Mouse (Mus musculus): ENCODE data around the gene Slc24a3.

Gene Slc24a3

DNA sequence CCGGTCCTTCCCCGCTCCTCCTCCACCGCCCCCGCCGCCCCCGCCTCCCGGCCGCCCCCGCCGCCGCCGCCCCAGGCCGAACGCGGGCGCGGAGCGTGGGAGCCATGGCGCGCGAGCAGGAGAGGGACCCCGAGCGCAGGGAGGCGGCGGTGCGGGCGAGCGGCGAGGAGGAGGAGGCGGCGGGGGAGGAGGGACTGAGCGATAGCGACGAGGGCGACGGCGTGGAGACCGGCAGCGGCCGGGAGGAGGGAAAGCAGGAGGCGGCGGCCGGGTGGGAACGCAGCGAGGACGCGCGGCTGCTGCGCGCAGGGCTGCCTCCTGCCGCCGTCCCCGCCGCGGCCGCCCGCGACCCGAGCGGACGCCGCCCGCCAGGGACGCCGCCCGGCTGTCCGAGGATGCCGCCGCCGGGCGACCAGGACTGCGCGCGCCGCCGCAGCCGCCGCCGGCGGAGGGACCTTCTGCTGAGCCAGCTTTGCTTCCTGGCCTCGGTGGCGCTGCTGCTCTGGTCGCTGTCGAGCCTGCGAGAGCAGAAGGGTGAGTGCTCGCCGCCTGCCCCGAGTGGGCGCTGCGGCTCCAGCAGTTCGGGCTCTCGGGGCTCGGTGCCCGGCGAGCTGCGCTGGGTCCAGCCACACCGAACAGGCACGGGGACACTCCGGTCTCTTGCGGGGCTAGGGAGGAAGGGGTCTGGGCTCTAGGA lies at the start of gene Slc24a3:
Gene Slc24a3 (plus strand): TSS at position 91 of the 697 bp plus-strand sequence.
- peak; percentile 97 for DNase-seq

DNA sequence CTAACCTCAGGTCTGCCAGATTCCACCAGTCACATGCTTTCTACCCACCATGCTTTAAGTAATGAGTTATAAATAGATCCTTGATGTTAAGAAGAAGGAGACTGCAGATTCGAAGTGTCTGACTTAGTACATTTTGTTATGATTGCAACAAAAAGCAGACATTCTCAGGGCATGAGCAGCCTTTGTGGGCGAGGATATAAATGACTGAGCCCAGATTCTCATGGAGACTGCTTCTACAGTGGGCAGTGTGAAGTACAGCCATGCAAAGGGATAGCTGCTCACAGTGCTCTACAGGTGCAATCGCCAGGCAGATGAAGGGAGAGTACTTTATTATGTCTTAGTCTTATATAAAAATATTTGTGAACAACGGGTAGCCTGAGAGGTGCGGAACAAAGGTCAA lies 49.8 kb upstream of the Slc24a3 start:
- DNase-seq: peak; percentile 40

DNA sequence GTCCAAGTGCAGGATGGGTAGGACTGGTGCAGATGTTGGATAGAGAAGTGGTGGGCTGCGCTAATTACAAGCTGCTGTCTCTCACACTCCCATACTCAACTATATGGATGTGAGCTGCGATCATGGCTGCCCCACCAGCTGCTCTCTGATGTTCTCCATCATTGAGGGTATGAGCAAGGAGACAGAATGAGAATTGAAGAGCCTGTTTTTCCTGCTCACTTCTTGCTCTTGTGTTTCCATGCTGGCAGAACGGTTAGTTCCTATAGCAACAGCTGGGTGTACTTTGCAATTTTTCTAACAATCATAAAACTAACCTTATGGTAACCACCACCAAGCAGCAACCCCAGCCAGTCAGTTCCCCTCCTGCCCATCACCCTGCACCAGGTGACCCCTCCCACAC lies 39.8 kb upstream of the Slc24a3 start:
- DNase-seq: peak; percentile 71

DNA sequence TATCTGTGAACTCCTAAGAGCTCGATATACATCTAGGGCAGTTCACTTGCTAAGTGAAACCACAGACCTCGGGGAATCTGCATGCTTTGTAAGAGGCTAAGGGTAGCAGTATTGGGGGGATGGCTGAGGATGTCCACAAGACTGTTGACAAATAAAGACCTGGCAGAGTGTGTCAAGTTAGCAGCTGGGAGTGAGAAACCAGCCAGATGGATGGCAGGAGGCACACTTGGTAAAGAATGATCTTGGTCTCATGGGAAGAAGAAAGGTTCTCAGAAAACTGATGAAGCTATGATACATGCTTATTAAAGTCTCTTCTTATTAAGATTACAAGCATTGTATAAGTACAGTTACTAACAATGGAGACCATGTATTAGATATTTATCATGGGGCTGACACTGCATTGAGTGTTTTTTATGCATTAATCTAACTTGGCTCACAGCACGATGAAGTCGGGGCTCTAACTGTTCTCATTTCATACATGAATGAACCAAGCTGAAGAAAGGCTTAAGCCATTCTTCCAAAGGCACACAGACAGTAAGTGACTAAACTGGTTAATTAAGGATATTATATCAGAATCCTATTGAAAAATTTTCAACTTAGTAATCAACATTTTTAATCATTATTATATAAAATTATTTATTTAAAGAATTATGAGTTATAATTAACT lies 30.8 kb upstream of the Slc24a3 start:
- no peak for DNase-seq

DNA sequence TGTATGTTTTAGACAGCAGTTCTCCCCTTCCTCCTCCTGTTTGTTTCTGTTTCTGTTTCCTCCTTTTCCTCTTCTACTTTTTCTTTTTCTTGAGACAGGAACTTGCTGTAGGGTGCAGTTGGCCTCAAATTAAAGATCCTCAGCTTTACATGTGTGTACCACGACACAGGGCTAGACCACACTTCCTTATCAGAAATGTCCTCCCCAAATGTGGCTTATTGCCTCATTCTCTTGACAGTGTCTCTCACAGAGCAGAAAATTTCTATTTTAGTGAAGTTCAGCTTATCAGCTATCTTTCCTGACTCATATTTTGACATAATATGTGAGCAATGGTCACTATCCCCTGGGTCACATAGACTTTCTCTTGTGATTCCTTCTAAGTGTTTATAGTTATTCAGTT lies 17.1 kb upstream of the Slc24a3 start:
- peak; percentile 22 for DNase-seq

DNA sequence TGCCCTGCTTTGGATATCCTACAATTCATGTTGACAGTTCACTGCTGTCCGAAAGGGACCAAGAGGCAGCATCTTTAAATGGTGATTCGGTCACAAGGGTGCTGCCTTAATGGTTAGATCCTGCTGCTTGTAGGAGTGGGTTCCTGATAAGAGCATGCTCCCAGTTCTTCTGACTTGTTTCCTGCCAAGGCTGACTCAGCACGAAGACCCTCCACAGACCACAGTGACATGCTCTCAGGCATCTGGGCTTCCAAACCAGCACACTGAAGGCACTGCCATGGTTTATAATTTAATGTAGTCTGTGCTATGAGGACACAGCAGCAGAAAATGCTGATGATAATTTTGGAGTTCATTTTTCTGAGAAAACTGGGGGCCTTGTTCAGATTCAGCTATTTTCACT lies 16.7 kb upstream of the Slc24a3 start:
- DNase-seq: peak; percentile 77

DNA sequence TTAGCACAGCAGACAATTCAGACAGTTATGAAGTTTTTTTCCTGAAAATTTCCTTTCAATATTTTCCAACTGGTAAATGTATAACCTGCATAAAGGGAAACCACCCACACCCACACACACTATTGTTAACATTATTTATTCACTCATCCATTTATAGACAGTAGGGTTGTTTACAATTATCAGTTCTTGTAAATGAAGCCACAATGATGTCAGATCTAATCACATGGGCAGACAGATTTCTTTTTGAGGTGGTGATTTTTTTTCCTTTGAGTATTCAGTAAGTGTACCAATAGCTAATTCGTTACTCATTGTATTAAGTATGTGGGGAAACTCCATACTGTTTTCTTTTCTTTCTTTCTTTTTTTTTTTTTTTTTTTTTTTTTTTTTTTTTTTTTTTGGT lies 15.3 kb upstream of the Slc24a3 start:
- no peak for DNase-seq

DNA sequence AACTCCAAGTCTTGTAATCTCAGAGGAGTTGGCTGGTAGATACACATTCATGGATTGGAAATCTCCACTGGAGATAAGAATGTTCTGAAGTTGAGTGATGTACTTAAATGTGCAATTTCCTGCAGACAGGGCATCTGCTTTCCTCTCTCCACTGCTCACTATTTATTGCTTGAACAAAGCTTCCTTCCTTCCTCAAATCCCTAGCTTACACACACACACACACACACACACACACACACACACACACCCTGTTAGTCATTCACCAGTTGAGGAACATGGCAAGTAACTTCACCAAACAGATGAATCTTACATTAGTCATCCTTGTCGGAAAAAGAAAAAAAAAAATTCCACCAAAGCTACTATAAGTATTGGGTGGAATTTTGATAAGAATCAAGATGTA lies 8.6 kb upstream of the Slc24a3 start:
- no peak for DNase-seq

DNA sequence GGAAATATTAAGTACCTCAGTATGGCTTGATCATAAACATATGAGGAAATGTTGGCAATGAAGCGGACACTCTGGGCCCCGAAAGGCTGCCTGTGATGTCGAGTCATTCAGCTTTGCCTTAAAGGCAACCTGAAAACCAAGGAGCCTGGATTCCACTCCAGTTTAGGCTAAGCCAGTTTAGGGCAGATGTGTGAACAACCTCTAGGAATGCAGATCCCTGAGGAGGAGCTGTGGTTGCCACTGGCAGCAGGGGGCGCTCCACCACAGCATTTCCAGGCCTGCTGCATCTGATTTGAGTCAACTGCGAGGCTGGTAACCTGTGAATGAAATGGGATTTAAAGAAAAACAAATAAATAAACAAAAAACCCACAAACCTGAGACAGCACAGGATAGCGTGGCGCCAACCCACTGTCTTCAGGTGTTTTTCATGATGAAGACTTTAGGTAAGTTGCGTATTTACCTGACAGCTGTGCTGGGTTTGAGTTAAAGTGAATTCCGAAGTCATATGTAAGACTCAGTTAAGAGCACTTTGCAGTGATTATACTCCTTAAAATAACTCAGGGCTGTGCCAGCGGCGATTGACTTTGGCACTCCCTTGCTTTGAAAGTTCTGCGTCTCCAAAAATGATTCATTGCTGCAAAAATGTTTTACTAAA lies 6.4 kb upstream of the Slc24a3 start:
- peak; percentile 95 for DNase-seq

DNA sequence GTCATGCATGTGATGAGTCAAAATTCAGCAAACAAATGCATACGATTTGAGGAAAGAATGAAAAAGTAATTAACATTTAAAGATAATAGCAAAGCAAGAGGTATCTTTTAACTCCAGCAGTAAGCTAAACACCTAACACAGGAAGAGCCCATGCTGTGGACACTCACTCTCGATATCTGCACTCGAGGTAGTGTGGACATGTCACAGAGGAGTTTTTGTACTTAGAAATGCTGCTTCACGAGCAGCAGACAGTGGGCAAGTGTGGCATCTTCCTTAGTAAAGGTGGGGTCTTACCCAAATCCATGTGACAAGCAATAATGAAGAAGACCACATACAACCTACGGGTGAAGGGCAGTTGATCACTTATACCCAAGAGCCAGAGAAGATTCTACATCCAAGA lies 3.5 kb upstream of the Slc24a3 start:
- peak; percentile 68 for DNase-seq

DNA sequence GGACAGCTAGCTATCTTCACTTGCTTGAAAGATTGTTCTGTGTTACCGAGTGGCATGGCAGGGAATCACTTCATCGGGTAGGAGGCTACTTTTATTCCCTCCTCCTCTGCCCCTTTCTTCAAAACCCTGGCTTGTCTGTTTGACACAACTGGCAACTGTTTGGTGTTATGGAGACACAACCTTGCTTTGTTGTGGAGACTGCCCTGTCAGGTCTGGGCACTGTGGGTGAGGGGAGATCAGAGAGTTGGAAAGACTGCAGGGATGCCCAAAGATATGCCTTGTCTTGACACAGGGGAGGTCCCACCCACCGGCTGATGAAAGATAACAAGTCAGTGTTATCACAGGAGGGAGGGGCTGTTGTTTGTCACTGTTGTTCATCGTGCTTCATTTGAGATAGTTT lies 3.0 kb upstream of the Slc24a3 start:
- DNase-seq: peak; percentile 71

DNA sequence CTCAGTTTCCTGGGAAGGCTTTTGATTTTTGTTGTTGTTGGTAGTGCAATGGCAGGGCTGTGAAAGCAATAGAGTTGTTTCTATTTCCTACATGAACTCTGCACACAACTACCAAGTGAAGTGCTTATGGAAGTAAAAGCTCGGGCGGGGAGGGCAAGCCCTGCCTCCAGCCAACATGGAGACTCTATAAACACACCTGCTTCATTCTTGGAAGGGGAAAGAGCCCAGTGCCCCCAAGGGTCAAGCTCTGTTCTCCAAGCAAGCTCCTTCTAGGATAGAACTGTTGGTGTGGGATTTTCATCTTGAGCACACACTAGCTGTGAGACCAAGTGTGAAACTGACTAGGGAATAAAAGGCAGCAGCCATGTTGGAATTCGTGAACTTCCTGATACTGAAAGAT lies 2.5 kb upstream of the Slc24a3 start:
- DNase-seq: peak; percentile 74

DNA sequence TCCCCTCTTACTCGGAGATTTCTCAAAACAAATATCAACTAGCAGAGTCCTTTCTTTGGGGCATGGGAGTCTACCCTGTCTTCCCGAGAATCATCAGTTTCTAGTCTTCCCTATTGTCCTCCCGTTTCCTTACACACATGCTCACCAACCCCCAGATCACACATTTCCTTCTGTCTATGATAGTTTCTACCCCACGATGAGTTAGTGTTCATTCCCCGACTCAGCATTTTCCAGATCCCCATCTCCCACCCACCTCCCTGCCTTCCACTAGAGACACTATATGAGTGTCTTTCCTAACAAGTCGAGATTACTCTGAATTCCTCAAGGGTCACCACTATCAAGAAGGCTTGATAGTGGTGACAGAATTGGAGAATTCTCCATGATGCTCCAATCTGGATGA lies 1.7 kb upstream of the Slc24a3 start:
- DNase-seq: no peak

DNA sequence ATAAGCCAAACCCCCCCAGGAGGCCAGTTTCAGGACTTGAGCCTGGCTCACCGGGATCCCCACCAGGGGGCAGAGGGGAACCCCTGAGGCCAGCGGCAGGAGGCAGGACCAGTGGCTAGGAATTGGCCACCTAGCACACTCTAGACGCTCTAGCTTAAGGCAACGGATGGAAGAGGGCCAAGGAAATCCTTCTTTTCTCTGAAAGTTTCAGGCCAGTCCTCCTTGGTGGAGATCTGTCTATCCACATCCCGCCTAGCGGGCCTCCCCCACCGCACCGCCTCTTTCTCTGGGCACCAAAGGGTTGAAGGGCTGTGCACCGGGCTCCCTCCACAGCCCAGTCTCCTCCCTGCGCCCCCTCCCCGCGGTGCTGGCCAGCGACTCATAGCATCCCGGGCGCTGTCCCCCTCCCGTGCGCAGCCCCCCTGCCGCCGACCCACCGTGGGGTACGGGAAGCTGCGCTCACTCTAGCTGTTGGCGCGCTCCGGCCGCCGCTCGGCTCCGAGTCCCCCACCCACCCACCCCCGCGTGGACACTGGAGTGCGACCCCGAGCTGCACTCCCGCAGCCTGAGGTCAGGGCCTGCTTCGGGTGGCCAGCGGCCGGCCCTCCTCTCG lies 397 bp upstream of the Slc24a3 start:
- peak; percentile 96 for DNase-seq

DNA sequence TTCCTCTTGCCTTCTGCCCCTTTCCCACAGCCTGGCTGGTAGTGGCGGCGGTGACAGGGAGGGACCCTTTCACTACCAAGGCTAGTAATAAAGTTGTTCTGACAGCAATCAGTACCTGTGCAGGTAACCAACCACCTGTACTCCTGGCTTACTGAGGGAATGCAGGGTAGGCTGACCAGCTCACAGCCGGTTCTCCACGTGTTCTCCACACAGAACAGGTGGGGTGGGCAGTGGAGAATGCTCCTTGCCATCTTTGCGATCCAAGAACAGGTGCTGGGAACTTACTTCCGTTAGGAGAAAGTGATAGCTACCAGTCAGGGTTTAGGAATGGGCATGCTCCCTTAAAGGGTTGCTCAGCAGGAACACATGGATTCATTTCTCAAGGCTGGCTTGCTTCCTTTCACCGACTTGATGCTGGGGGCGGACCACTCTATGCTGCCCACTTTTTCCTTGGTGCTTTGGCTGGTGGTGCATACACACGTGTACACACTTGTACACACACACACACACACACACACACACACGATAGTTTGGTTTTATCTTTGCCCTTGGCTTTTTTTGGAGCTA lies 934 bp downstream of the Slc24a3 start:
- DNase-seq: no peak

DNA sequence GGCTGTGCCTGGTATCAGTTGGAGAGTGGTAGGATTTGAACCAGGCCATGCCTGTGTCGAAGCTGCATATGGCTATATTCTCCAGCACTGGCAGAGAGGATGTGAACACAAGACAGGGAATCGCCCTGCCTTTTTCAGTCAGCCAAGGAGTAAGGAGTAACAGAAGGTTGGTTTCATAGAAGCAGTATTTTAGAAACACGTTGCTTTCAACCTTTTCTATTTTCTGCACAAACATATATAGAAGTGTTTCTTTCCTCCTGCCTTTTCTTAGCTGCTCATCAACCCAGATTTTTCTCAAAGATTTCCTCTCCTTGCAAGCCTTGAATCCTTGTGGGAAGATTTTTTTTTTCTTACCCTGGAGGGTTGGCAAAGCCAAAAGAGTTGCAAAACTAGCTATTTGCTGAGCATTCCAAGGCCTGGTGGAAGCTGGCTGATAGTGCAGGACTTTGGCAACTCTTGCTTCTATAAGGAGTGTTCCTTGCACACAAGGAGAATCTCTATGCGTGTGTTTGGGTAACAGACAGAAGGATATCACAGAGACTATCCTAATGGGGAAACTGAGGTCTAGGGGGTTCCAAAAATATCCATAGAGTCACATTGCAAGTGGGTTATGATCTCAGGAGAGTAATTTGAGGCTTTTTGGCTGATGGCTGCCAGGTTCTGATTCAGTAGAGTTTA lies 5.6 kb downstream of the Slc24a3 start:
- DNase-seq: peak; percentile 65

DNA sequence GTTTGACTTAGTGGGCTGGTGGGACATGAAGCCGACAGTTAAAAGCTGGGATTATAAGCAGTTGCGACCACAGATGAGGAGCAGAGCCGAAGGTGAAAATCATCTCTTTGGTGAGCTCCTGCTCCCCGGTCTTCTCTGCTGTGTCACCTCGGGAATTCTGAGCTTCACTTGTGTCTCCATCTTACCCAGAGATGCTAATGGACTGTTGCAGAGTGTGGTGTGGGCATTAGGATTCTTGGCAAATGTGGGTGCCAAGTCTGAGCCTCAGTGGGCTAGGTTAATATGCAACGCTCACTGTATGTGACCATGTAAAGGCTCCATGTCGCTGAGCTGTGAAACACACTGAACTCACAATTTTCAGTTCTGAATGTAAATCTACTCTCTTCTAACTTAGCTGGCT lies 7.5 kb downstream of the Slc24a3 start:
- peak; percentile 56 for DNase-seq

DNA sequence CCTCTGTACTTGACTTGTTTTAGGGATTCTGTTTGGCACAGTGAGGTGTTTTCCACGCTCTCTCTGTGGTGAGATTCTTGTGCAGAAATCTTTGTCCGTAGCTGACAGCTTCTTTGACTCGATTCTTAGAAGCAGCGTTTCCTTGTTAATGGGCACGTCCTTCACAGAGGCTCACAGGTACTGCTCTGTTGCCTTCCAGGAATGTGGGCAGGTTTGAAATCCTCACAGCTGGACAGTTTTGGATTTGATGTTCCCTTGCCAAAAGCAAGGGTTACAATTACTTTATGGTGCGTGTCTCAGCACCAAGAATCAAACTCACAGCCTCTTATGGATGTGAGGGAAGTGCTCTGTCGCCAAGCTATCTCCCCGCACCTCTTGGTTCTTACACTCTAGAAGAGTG lies 14.9 kb downstream of the Slc24a3 start:
- peak; percentile 57 for DNase-seq

DNA sequence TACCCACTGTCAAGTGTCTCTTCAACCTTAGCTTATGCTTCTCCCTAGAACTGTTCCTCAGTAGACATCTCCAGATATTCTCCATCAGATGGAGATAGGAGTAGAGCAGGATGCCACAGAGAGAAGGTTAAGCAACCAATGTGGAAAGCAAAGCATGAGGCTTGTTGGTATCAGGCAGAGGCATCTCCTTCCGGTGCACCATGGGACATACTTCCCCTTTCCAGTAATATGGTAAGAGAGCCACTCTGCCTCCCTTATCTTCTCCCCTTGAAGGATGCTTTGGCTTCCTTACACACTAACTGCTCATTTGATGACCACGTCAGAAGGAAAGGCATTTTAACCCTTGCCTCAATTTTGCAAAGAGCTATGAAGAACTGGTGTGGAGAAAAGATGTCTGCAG lies 21.3 kb downstream of the Slc24a3 start:
- no peak for DNase-seq

DNA sequence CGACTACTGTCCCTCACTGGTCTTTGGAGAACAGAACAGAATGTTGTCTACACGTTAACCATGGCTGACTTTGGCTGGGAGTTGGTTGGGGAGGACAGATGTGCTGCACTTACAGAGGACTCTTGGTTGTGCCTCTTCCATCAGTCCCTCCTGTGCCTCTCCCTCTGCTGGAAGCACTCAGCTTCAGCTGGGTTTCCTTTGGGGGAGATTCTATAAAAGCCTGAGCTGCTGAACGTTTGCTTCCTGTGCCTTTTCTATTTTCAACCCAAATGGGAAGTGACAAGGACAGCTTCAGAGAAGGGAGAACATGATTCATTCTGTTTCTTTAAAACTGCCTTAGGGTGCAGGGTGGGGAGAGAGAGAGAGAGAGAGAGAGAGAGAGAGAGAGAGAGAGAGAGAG lies 28.5 kb downstream of the Slc24a3 start:
- DNase-seq: peak; percentile 88

DNA sequence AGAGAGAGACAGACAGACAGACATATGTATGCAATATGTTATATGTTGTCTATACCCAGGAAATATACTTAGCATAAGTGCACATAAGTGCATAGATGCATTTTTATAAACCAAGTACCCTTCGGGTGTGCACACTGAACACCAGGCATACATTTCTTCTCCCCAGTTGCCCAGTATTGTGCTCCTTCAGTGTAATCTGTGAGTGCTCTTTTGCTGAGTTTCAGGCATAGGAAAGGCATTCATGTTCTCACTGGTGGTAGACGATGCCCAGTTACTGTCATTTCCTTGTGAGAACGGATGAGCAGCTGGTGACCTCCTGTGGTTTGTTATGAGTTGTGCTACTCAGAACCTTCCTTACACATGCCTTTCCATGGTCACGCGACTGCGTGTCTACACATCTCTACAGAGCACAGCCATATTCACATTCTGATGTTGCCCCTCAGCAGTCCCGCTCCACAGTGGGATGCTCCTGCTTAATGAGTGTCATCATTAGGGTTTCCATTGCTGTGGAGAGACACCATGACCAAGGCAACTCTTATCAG lies 29.0 kb downstream of the Slc24a3 start:
- peak; percentile 86 for DNase-seq

DNA sequence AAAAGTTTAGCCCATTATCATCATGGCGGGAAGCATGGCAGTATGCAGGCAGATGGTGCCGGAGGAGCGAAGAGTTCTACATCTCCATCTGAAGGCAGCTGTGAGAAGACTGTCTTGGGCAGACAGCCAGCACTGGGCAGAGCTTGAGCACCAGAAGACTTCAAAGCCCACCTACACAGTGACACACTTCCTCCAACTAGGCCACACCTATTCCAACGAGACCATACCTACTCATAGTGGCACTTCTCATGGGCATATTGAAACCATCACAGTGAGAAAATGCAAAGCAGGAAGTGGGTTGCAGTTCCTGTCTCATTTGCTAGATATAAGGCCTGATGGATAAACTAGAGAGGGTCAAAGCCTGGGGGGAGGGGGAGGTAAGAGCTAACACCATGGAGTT lies 29.5 kb downstream of the Slc24a3 start:
- DNase-seq: peak; percentile 78

DNA sequence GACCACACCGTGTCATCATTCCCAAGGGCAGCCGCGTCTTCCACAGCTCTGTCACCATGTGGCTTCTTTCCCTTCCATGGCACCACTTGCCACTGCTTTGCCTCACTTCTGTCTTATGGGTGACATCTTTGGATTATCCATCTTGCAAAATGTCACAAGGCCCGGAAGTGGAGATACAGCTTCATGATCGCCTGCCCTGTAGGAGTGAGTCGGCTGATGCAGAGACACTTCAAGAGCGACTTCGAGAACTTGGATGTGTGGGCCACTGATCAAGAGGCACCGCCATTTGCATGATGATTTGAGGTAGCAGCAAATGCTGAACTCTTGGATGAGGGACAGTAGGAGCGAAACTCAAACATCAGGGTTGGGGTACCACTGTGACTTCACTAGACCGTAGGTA lies 46.0 kb downstream of the Slc24a3 start:
- peak; percentile 77 for DNase-seq

Data from heart, adult 11 months (tissue).